Mouse (Mus musculus) hematopoietic stem cell, adult 5-6 weeks (primary cell): Measurements from ENCODE around the gene Cycs. TPM values are rescaled to one million over a fixed set of nuclear protein-coding genes. Genes with fewer than 3 reads are reported as not detected.
"Not testable (repeated sequence)": the region's sequence is repeated elsewhere in the genome, so short reads cannot be mapped to it uniquely, and the experiment has no call there.

Experiments
- ATAC-seq, 2 experiments: fragments of 125-278 bp in 1 of 2; replicated peaks in 1 of 2; 2 replicates each; pipeline ENCODE4 v1.8.0; 2016 to 2017; ENCODE audit warnings: inconsistent platforms in 2 of 2, mild to moderate bottlenecking in 2 of 2, moderate number of reproducible peaks in 2 of 2, low read depth in 1 of 2, moderate TSS enrichment in 1 of 2; ENCODE audit not compliant: low FRiP score in 2 of 2, poor library complexity in 2 of 2, severe bottlenecking in 2 of 2, insufficient read depth in 1 of 2, low TSS enrichment in 1 of 2
- total RNA-seq: library from RNA; stranded (forward); fragments of 172-1452, 232-1000 nt; gene quantifications from 2 replicates; pipeline ENCODE4 v1.2.3, GENCODE M21; 2017

The Cycs gene
- total RNA-seq, 1 experiment from 2014 or later, result 119 TPM

- ATAC-seq, result not testable (repeated sequence)
Observed at GRCm38 (mm10) chr6:50554223-50554622, 12.1 kb downstream of the Cycs start.

- no peak for ATAC-seq
Observed at GRCm38 (mm10) chr6:50552881-50553518, 13.3 kb downstream of the Cycs start.

DNA sequence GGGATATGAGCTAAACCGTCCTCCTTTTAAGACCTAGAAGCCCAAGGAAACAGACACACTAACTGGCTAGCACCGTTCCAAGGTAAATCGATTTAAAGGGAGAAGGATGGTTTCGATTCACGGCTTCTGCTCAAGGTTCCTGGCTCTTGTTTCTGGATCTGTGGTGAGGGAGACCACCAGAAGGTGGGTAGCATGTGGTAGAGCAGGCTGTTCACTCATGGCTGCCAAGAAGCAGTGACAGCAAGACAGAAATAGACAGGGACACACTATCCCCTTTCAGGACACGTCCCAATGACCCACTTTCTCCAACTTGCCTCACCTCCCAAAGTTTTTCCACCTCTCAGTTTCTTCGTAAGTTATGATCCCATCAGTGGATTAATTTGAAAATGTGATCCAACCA lies 16.5 kb downstream of the Cycs start:
- ATAC-seq, result no peak

DNA sequence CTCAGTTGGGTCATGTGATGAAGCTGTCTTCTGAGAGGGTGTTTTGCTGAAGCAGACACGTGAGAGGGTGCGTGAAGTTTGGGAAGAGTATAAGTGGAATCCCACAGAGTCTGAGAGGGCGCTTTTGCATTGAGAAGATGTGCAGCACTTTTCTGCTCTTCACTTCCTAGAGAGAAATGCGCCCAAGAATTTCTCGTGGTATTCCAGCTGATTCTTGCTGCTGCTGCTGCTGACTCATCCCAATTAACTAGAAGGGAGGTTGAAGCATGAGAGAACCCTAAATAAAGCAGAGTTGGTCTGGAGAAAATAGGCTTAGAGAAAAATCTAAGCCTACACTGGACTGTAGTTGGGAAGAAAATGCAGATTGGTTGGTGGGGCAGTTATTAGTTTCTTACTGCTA lies 17.3 kb downstream of the Cycs start:
- ATAC-seq, result no peak

GRCm38 (mm10) chr6:50545412-50546043 lies 20.8 kb downstream of the Cycs start:
- ATAC-seq, result peak; percentile 93 to 96

DNA sequence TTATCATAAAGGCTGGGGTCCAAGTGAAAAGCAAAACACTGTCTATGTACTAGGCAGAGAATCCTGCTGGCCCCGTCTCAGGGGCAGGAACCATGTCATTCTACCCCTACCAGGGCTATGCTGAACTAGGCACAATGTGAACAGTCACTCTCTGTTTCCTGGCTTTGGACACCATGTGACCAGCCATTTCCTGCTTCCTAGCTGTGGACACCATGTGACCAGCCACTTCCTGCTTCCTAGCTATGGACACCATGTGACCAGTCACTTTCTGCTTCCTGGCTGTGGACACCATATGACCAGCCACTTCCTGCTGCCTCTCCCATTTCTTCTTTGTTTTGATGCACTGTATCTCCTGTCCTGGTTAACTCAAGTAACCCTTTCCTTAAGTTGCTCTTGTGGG lies 23.8 kb downstream of the Cycs start:
- 0 out of 4 replicates have a peak, but pooled peaks of 1 of the 2 experiments have one; percentile 12 for ATAC-seq

GRCm38 (mm10) chr6:50539641-50540040 lies 26.7 kb downstream of the Cycs start:
- no peak for ATAC-seq

DNA sequence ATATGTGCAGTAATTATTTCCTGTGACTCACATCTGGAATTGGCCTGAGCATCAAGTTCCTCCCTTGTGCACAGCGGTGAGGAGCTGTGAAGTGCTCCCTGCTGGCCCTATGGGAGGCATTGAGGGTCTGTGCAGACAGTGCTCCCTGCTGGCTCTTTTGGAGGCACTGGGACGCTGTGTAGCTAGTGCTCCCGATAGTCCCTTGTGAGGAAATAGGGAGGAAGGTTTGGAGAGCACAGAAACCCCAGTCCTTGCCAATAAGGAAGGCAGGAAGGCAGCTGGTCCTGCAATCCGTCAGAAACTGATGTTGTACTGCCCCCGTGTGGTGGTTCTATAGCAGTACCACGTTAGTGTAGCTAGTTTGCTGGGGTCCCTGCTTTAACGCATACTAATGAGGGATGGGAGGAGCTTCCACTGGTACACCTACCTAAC lies 29.9 kb downstream of the Cycs start:
- peak; percentile 86 to 96 for ATAC-seq

GRCm38 (mm10) chr6:50535346-50535745 lies 31.0 kb downstream of the Cycs start:
- ATAC-seq, result no peak

DNA sequence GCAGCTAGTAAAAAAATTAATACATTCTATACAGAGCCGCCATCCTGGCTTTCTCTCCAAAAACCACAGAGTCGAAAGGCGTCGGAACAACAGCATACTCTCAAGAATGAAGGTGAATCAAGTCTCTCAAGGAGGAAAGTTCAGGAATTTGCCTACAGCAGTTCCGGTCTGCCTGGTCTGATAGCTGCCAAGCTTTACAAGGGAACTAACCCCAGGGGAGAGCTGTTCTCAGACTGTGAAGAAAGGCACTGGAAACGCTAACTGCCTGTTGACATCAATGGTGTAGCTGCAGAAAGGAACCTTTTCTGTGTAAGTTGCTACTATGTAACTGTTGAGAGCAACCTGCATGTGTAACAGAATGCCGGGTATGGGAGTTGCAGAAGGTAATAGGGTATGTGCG lies 34.4 kb downstream of the Cycs start:
- no peak for ATAC-seq

DNA sequence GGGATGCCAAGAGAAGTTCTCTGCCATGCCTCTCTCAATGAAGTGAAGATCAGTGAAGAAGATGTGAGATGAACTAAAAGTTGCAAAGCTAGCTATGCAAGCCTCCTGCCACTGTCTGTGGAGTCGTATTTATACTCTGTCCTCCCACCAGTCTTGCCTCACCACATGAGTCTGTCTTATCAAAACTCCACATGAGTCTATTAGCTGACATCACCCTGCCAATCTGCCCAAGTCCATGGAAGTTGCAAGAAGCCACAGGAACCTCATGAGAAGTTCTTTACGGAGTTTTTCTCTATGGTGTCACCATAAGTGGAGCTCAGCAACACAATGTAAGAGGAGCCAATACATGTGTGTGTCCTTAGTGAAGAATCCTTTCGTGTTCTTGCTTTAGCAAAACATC lies 35.3 kb downstream of the Cycs start:
- no peak for ATAC-seq

DNA sequence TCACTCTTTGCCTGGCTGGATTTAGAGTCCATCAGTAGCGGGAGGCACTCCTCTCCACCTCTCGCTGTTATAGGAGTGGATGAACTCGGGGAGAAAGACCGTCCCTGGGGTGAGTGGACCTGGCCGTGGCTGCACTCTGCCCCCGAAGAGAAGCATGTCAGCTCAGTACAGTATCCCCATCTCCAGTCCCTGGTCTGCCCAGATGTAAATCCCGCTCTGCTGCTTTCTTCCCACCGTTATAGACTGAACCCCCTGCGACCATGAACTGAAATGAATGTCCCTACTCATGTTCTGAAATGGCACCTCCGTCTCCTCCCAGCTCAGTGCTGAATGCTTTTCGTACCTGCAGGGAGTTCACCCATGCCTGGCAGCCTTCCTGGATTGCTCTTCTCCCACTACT lies 37.1 kb downstream of the Cycs start:
- no peak for ATAC-seq

DNA sequence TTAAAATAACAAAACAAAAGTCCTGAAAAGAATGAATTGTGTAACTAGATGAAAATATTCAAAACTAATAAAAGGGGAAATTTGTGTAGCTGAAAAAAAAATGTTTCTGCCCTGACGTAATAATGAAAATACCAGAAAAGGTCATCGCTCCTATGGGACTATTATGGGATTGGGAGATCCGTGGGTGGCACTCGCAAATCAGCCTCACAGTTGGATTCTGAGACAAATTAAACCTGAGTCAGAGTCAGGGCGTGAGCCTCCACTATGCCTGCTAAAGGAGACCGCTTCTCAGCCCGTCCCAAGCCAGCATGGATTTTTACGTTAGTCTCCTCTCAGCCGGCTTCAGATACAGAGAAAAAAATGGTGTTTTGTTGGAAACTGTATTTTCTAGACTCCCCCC lies 38.9 kb downstream of the Cycs start:
- no peak for ATAC-seq

DNA sequence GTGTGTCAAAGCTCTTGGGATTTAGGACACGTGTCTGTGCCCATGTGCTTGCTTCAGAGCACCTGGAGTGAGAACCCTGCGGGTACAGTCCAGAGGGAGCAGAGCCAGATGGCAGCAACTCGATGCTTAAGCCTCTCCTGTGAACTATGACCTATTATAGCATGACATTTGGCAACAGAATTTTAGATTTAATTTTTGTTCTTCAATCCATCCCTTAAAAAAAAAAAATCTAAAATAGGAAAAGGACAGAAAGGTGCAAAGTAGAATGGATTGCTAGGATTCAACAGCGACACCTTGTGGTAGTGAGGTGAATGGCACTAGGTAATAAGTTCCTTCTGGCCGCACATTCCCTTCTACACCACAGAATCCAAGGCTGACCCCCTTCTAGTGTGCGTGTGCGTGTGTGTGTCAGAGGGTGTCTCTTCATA lies 39.7 kb downstream of the Cycs start:
- ATAC-seq, result peak; percentile 62 to 73; a peak in 3 of 4 replicates

- ATAC-seq, result no peak
Observed at GRCm38 (mm10) chr6:50525846-50526245, 40.5 kb downstream of the Cycs start.

GRCm38 (mm10) chr6:50524261-50524896 lies 42.0 kb downstream of the Cycs start:
- no peak for ATAC-seq

- ATAC-seq, result no peak
Observed at GRCm38 (mm10) chr6:50522772-50523171, 43.6 kb downstream of the Cycs start.

- no peak; a peak in 1 of 4 replicates for ATAC-seq
Observed at GRCm38 (mm10) chr6:50521532-50522135, 44.7 kb downstream of the Cycs start.
